Mouse (Mus musculus) neural tube, embryonic 13.5 days (tissue): ENCODE data around the gene Cox6b1. TPM values are rescaled to one million over a fixed set of nuclear protein-coding genes. Genes with fewer than 3 reads are reported as not detected.

ENCODE experiments used
- ATAC-seq: fragments of 200-750 bp; cut with Nextera tagmentation; 2 replicates; pipeline ENCODE4 v1.8.0; 2017; ENCODE audit warnings: low read depth, mild to moderate bottlenecking, moderate TSS enrichment, moderate library complexity
- H3K27ac ChIP-seq: fragments of 300-500 bp; sonication (generic); replicated peaks from 2 replicates; pipeline ENCODE4 v1.5.1; 2015; ENCODE audit warnings: moderate library complexity, mild to moderate bottlenecking, inconsistent platforms
- H3K27me3 ChIP-seq: fragments of 300-500 bp; sonication (generic); 2 replicates; pipeline ENCODE4 v1.6.1; 2015; ENCODE audit warnings: mild to moderate bottlenecking, inconsistent platforms
- H3K36me3 ChIP-seq: fragments of 300-500 bp; sonication (generic); 2 replicates; pipeline ENCODE4 v1.6.1; 2015; ENCODE audit warnings: mild to moderate bottlenecking, inconsistent platforms
- H3K4me1 ChIP-seq: fragments of 300-500 bp; sonication (generic); replicated peaks from 2 replicates; pipeline ENCODE4 v1.6.1; 2015; ENCODE audit warnings: inconsistent platforms
- H3K4me2 ChIP-seq: fragments of 300-500 bp; sonication (generic); 2 replicates; pipeline ENCODE4 v1.6.1; 2015; ENCODE audit warnings: inconsistent platforms, mild to moderate bottlenecking, moderate library complexity
- H3K4me3 ChIP-seq: fragments of 300-500 bp; sonication (generic); 2 replicates; pipeline ENCODE4 v1.5.1; 2015; ENCODE audit warnings: mild to moderate bottlenecking, inconsistent platforms
- H3K9ac ChIP-seq: fragments of 300-500 bp; sonication (generic); 2 replicates; pipeline ENCODE4 v1.6.1; 2015; ENCODE audit warnings: moderate library complexity, mild to moderate bottlenecking, inconsistent platforms
- H3K9me3 ChIP-seq: fragments of 300-500 bp; sonication (generic); 2 replicates; pipeline ENCODE4 v1.6.1; 2016; ENCODE audit warnings: inconsistent platforms
- WGBS: fragments of 180-500 bp; shearing (Covaris S2); methylation state at CpG from one replicate; pipeline ENCODE4 v1.1.7; 2015; 5-methylcytosine and 5-hydroxymethylcytosine counted together
- polyA plus RNA-seq: library from polyadenylated mRNA; unstranded; fragments of >200 nt; fragmentation: Nextera tagmentation; extraction: Ambion mirVana; gene quantifications from 2 replicates; pipeline ENCODE4 v1.2.1, GENCODE M21; 2015

The Cox6b1 gene
- polyA plus RNA-seq, 1 experiment from 2014 or later, result 1,305 TPM

DNA sequence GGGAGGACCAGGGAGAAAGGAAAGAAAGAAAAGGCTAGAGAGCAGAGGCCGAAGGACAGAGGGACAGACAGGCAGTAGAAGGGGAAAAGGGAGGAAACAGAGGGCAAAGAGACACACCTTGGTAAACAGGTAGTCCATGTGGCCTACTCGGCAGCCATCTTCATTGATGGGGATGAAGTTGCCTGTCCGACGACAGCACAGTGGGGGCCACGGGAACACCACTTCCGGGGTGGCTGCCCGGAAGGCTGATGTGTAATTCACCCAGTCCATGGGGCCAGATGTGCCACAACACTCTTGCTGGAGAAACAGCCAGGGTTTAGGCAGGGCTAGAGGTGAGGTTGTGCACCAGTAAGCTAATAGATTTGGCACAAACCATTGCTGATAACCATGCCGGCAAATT lies 21.0 kb downstream of the Cox6b1 start:
- H3K27me3 ChIP-seq, result no peaks in the 10 kb centered on the region
- H3K36me3 ChIP-seq, result no peaks in the 10 kb centered on the region
- H3K4me2 ChIP-seq, result no peak overlapping the region
- H3K27ac ChIP-seq, result no peak overlapping the region
- H3K4me1 ChIP-seq, result peaks cover 7% of the 10 kb centered on the region
- no peak overlapping the region for H3K9ac ChIP-seq
- H3K9me3 ChIP-seq, result no peaks in the 10 kb centered on the region
- no peak overlapping the region for H3K4me3 ChIP-seq
- WGBS, result 89% methylated on average over 8 of the region's 8 CpGs
- ATAC-seq, result no peak

DNA sequence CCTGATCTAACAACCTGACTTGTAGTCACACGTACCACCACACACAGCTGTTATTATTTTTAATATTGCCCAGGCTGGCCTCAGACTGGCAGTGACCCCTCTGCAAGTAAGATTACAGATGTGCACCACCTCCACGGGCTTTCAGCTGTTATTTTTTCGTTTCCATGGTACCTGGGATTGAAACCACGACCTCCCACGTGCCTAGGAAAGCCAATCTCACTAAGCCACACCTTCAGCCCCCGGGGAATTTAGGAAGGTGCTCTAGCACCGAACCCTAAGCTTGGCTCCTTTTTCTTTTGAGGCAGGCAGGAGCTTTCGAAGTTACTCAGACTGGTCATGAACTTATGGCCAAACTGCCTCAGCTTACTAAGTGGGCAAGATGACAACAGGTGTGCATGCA lies 21.5 kb downstream of the Cox6b1 start:
- no peak for ATAC-seq
- Histone ChIP-seq H3K4me1 (peaks cover 10% of the 10 kb centered on the region), H3K9me3 (no peaks in the 10 kb centered on the region), H3K4me2 (no peak overlapping the region), H3K4me3 (no peak overlapping the region), H3K27ac (no peak overlapping the region), H3K36me3 (no peaks in the 10 kb centered on the region), H3K9ac (no peak overlapping the region), H3K27me3 (no peaks in the 10 kb centered on the region)
- 66% methylated on average over 8 of the region's 8 CpGs for WGBS

- ATAC-seq, result no peak
- no peaks in the 10 kb centered on the region for H3K36me3 ChIP-seq
- no peaks in the 10 kb centered on the region for H3K27me3 ChIP-seq
- H3K4me2 ChIP-seq, result no peak overlapping the region
- H3K27ac ChIP-seq, result no peak overlapping the region
- H3K9me3 ChIP-seq, result no peaks in the 10 kb centered on the region
- no peak overlapping the region for H3K4me3 ChIP-seq
- no peak overlapping the region for H3K9ac ChIP-seq
- WGBS, result 56% methylated on average over 3 of the region's 3 CpGs
- H3K4me1 ChIP-seq, result peaks cover 10% of the 10 kb centered on the region
These were observed 23.4 kb downstream of the Cox6b1 start for GRCm38 (mm10) chr7:30602583-30602982.

DNA sequence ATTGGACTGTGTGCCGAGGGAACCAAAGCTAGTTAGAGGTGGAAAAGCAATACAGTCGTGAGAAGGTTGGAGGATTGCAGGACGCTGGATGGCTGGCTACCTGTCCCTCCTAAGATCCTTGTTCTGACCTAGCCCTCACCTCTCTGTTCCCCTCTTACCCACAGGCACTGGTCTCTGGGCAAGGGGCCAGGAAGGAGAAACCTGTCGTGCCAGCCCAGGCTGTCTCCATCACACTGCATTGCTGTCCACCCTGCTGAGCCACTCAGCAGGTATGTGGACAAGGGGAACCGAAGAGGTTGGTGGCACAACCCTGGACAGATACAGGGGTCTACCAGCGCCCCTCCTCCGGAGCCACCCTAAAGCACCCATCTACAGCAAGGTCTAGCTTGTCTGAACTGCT lies 25.3 kb downstream of the Cox6b1 start:
- no peak for ATAC-seq
- Histone ChIP-seq H3K27me3 (no peaks in the 10 kb centered on the region; the same call in 1 of the 2 replicates), H3K36me3 (no peaks in the 10 kb centered on the region), H3K27ac (peak overlapping the region; percentile 56), H3K4me3 (no peak overlapping the region), H3K4me2 (peak overlapping the region; percentile 45; the same call in 1 of the 2 replicates), H3K4me1 (peaks cover 10% of the 10 kb centered on the region), H3K9me3 (no peaks in the 10 kb centered on the region), H3K9ac (peak overlapping the region; percentile 50; the same call in 1 of the 2 replicates)
- WGBS, result 73% methylated on average over 7 of the region's 7 CpGs

DNA sequence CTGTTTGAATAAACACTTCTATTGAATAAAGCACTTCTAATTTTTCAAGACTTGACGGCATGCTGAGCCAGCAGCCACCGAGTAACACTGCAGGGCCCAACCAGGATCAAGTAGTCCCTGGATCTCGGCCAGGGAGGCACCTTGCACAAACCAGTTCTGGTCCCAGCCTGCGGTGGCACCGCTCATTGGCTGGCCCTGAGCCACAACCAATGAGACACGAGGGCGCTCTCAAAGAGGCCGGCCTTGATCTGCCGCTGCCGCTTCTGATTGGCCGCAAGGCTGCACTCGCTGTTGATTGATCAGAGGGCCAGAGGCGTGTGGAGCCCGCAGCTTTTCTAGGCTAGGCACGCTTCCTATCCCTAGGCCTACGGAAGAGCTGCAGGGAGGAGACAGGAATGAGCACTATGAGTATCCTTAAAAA lies 26.0 kb downstream of the Cox6b1 start:
- Histone ChIP-seq H3K4me1 (peaks cover 10% of the 10 kb centered on the region), H3K4me3 (peak overlapping the region; percentile 4; the same call in 1 of the 2 replicates), H3K9ac (peak overlapping the region; percentile 50; the same call in 1 of the 2 replicates), H3K27me3 (no peaks in the 10 kb centered on the region; the same call in 1 of the 2 replicates), H3K4me2 (peak overlapping the region; percentile 45), H3K36me3 (no peaks in the 10 kb centered on the region), H3K9me3 (no peaks in the 10 kb centered on the region), H3K27ac (peak overlapping the region; percentile 71)
- peak; percentile 99 for ATAC-seq
- 2% methylated on average over 16 of the region's 16 CpGs for WGBS

GRCm38 (mm10) chr7:30598786-30599185 lies 27.2 kb downstream of the Cox6b1 start, which contains the start of gene Zbtb32:
Gene Zbtb32 (minus strand): TSS chr7:30598909.
- Histone ChIP-seq H3K27me3 (no peaks in the 10 kb centered on the region; the same call in 1 of the 2 replicates), H3K4me3 (peak within 1 kb of the TSS; percentile 4; the same call in 1 of the 2 replicates), H3K4me1 (peaks cover 10% of the 10 kb centered on the region), H3K4me2 (peak within 1 kb of the TSS; percentile 45), H3K9me3 (no peaks in the 10 kb centered on the region), H3K9ac (0 out of 2 replicates have a peak within 1 kb of the TSS, but pooled peaks have one; percentile 10), H3K36me3 (no peaks in the 10 kb centered on the region), H3K27ac (peak within 1 kb of the TSS; percentile 71)
- 93% methylated on average over 12 of the region's 12 CpGs for WGBS
- no peak for ATAC-seq

DNA sequence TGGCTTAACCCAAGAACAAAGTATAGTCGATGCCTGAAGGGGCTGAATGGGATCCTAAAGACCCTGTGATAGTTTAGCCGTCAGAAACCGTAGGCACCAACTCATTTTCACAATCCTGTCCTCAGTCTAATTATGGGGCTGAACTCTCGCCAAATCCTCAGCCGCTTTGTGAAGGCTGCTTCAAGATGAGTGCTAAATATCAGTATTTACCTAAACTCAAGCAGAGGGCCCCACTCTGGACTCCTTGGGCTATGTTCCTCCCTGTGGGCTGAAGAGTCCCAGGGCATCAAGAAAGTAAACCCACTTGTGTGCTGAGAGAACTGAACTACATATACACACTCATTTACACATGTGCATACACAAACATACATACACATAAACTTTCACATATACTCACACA lies 29.1 kb downstream of the Cox6b1 start:
- Histone ChIP-seq H3K4me2 (no peak overlapping the region), H3K27ac (no peak overlapping the region), H3K9ac (no peak overlapping the region), H3K27me3 (no peaks in the 10 kb centered on the region; the same call in 1 of the 2 replicates), H3K4me3 (no peak overlapping the region), H3K4me1 (peaks cover 10% of the 10 kb centered on the region), H3K9me3 (no peaks in the 10 kb centered on the region), H3K36me3 (no peaks in the 10 kb centered on the region)
- no peak for ATAC-seq
- WGBS, result 75% methylated on average over 5 of the region's 5 CpGs

DNA sequence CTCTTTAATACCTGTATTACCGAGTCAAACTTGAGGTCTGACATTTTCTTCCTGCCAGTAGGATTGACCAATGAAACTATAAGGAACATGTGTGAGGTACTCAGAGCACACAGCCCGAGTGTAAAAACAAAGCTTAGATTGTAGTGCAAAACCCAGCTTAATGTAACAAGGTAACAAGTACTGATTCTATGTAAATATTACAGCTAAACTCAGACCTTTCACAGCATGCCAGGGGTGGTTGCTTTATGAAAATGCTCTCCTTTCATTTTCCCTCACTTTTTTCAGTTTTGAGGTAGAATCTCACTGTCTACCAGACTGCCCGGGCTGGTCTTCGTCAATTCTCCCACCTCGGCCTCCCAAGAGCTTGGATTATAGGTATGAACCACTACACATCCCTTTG lies 29.9 kb downstream of the Cox6b1 start:
- H3K4me1 ChIP-seq, result peaks cover 10% of the 10 kb centered on the region
- H3K9ac ChIP-seq, result no peak overlapping the region
- H3K9me3 ChIP-seq, result no peaks in the 10 kb centered on the region
- H3K4me3 ChIP-seq, result no peak overlapping the region
- WGBS, result 82% methylated on average over 5 of the region's 5 CpGs
- no peak overlapping the region for H3K27ac ChIP-seq
- no peak overlapping the region for H3K4me2 ChIP-seq
- no peaks in the 10 kb centered on the region; the same call in 1 of the 2 replicates for H3K27me3 ChIP-seq
- no peaks in the 10 kb centered on the region for H3K36me3 ChIP-seq
- no peak for ATAC-seq

DNA sequence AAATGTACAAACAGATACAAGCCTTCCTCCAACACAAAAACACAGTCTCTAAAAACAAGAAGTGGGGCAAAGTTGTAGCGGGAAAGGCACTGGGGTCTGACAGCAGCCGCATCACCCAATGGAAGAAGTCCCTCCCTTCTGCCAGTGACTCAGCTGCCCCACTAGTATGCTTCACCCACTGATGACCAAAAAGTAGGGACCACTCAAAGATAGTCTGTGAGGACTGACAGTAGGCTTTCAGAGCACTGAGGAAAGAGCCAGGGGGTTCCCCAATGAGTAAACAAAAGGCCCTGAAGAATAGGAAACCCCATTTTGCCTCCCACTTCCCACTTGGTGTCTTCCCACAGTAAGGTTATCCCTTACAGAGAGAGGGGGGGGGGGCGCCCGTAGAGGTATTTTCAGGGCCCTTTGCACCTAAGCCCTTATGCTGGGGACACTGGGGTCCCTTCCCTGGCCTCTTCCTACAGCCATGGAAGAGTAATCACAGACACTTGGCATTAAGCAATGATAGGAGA lies 31.4 kb downstream of the Cox6b1 start:
- Histone ChIP-seq H3K36me3 (no peaks in the 10 kb centered on the region), H3K4me3 (no peak overlapping the region), H3K9me3 (no peaks in the 10 kb centered on the region), H3K27me3 (no peaks in the 10 kb centered on the region; the same call in 1 of the 2 replicates), H3K9ac (no peak overlapping the region), H3K4me1 (peaks cover 8% of the 10 kb centered on the region), H3K4me2 (no peak overlapping the region), H3K27ac (no peak overlapping the region)
- ATAC-seq, result no peak
- 64% methylated on average over 4 of the region's 4 CpGs for WGBS

GRCm38 (mm10) chr7:30593579-30594509 lies 32.1 kb downstream of the Cox6b1 start:
- Histone ChIP-seq H3K4me3 (no peak overlapping the region), H3K4me2 (no peak overlapping the region), H3K4me1 (peaks cover 8% of the 10 kb centered on the region), H3K9me3 (no peaks in the 10 kb centered on the region), H3K27ac (no peak overlapping the region), H3K9ac (0 out of 2 replicates have a peak overlapping the region, but pooled peaks have one; percentile 26), H3K27me3 (no peaks in the 10 kb centered on the region; the same call in 1 of the 2 replicates), H3K36me3 (no peaks in the 10 kb centered on the region)
- WGBS, result 70% methylated on average over 10 of the region's 10 CpGs
- ATAC-seq, result no peak

GRCm38 (mm10) chr7:30592772-30593423 lies 33.1 kb downstream of the Cox6b1 start:
- no peaks in the 10 kb centered on the region for H3K36me3 ChIP-seq
- H3K4me3 ChIP-seq, result no peak overlapping the region
- no peak for ATAC-seq
- H3K4me1 ChIP-seq, result peaks cover 8% of the 10 kb centered on the region
- H3K4me2 ChIP-seq, result no peak overlapping the region
- H3K27me3 ChIP-seq, result no peaks in the 10 kb centered on the region; the same call in 1 of the 2 replicates
- H3K9ac ChIP-seq, result 0 out of 2 replicates have a peak overlapping the region, but pooled peaks have one; percentile 26
- H3K27ac ChIP-seq, result no peak overlapping the region
- WGBS, result 64% methylated on average over 5 of the region's 5 CpGs
- H3K9me3 ChIP-seq, result no peaks in the 10 kb centered on the region

DNA sequence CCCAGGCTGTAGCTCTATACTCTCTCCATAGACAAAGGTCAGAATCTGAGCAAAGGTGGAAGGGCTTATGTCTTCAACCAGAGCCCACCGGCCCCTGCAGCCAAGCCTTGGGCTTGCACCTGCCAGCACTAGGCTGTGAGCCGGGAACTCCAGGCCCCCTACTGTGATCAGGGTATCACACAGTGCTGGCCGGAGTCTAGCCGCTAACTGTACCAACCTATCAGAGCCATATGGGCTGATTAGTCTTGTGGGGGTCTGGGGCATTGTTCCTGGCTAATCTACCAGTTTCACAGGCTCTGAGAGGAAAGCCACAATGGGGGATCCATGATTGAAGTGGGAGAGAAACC lies 34.4 kb downstream of the Cox6b1 start:
- peaks cover 20% of the 10 kb centered on the region for H3K4me1 ChIP-seq
- 36% methylated on average over 4 of the region's 4 CpGs for WGBS
- H3K4me3 ChIP-seq, result no peak overlapping the region
- H3K27me3 ChIP-seq, result no peaks in the 10 kb centered on the region; the same call in 1 of the 2 replicates
- no peak overlapping the region for H3K27ac ChIP-seq
- H3K9me3 ChIP-seq, result no peaks in the 10 kb centered on the region
- no peak overlapping the region for H3K4me2 ChIP-seq
- ATAC-seq, result no peak
- H3K9ac ChIP-seq, result peak overlapping the region; percentile 34; the same call in 1 of the 2 replicates
- peaks cover 2% of the 10 kb centered on the region for H3K36me3 ChIP-seq
